Mouse (Mus musculus) B cell, adult 62 days (primary cell): Measurements from ENCODE around the gene Vwa5a. TPM values are rescaled to one million over a fixed set of nuclear protein-coding genes. Genes with fewer than 3 reads are reported as not detected.

ENCODE experiments used
- total RNA-seq: library from RNA; stranded (reverse); gene quantifications from 4 replicates; pipeline ENCODE4 v1.2.4, GENCODE M21; 2023

Gene Vwa5a
- 7.6 to 11.5 TPM (median 10.3 TPM) in 4 replicates for total RNA-seq

GRCm38 (mm10) chr9:38718102-38718501 is at the start of gene Vwa5a:
TSS of gene Vwa5a (plus strand) at chr9:38718268.

GRCm38 (mm10) chr9:38674501-38674900 is 43.6 kb upstream of the Vwa5a start, which contains the start of gene Olfr918:
TSS of gene Olfr918 (minus strand) at chr9:38674601.

GRCm38 (mm10) chr9:38751999-38752398 is 33.9 kb downstream of the Vwa5a start, which contains the start of gene Olfr920:
TSS of gene Olfr920 (plus strand) at chr9:38752299.

GRCm38 (mm10) chr9:38772768-38773167 is 54.7 kb downstream of the Vwa5a start, which contains the start of gene Olfr921:
TSS of gene Olfr921 (plus strand) at chr9:38773068.

Other genes with a start within 250 kb of the Vwa5a start
- gene Olfr905, start 247.2 kb upstream of the Vwa5a start, total RNA-seq, result 0.18 TPM in 1 of 4 replicates, not detected in the others
- not detected in 4 replicates for gene Olfr906, start 231.2 kb upstream of the Vwa5a start, total RNA-seq
- not detected in 4 replicates for gene Olfr907, start 222.5 kb upstream of the Vwa5a start, total RNA-seq
- gene Olfr911-ps1, start 196.7 kb upstream of the Vwa5a start, total RNA-seq, result not detected in 4 replicates
- not detected in 4 replicates for gene Olfr910, start 180.4 kb upstream of the Vwa5a start, total RNA-seq
- not detected in 4 replicates for gene Olfr912, start 138.1 kb upstream of the Vwa5a start, total RNA-seq
- not detected in 4 replicates for gene Olfr913, start 125.5 kb upstream of the Vwa5a start, total RNA-seq
- not detected in 4 replicates for gene Olfr914, start 113.2 kb upstream of the Vwa5a start, total RNA-seq
- gene Olfr916, start 58.4 kb upstream of the Vwa5a start, total RNA-seq, result not detected in 4 replicates
- not detected in 4 replicates for gene Olfr917, start 52.4 kb upstream of the Vwa5a start, total RNA-seq
- gene Olfr918, start 43.7 kb upstream of the Vwa5a start, total RNA-seq, result not detected in 4 replicates
- gene Olfr919, start 14.6 kb upstream of the Vwa5a start, total RNA-seq, result not detected in 4 replicates
- gene Olfr920, start 34.0 kb downstream of the Vwa5a start, total RNA-seq, result 0.09 to 0.13 TPM (median 0.09 TPM) in 3 of 4 replicates, not detected in the other
- gene Olfr921, start 54.8 kb downstream of the Vwa5a start, total RNA-seq, result not detected in 4 replicates
- not detected in 4 replicates for gene Olfr922, start 96.3 kb downstream of the Vwa5a start, total RNA-seq
- not detected in 4 replicates for gene Olfr923, start 108.3 kb downstream of the Vwa5a start, total RNA-seq
- gene Olfr924, start 126.2 kb downstream of the Vwa5a start, total RNA-seq, result not detected in 4 replicates
- not detected in 4 replicates for gene Olfr26, start 136.8 kb downstream of the Vwa5a start, total RNA-seq
- gene Olfr926, start 158.9 kb downstream of the Vwa5a start, total RNA-seq, result not detected in 4 replicates
- gene Olfr930, start 211.5 kb downstream of the Vwa5a start, total RNA-seq, result not detected in 4 replicates